Mouse (Mus musculus): ENCODE results near the gene Nav1.

GRCm38 (mm10) chr1:135488879-135489278, 118.2 kb downstream of the Nav1 start:
- TF ChIP-seq CTCF (IDR thresholded peaks at IDR 0.05; ENCODE audit: low read depth, low read length) (no peak), POLR2A (IDR thresholded peaks at IDR 0.05; ENCODE audit: insufficient read depth, low read length) (no peak), EP300 (IDR thresholded peaks at IDR 0.05; ENCODE audit: insufficient read depth, low read depth, low read length) (no peak)
